Mouse (Mus musculus) heart, embryonic 13.5 days (tissue): ENCODE results near the gene Relt. TPM values are rescaled to one million over a fixed set of nuclear protein-coding genes. Genes with fewer than 3 reads are reported as not detected.
A peak's percentile ranks its signal among the peaks of the same experiment; 100 is the strongest.

Experiments
- ATAC-seq: fragments of 200-750 bp; cut with Nextera tagmentation; 2 replicates; pipeline ENCODE4 v1.8.0; 2017; ENCODE audit warnings: moderate TSS enrichment; ENCODE audit not compliant: insufficient number of reproducible peaks, low FRiP score, low TSS enrichment; ENCODE audit errors: extremely low read depth
- H3K27ac ChIP-seq: fragments of 300-500 bp; sonication (generic); replicated peaks from 2 replicates; pipeline ENCODE4 v1.5.1; 2015; ENCODE audit warnings: moderate library complexity, mild to moderate bottlenecking, inconsistent platforms
- H3K27me3 ChIP-seq: fragments of 300-500 bp; sonication (generic); replicated peaks from 2 replicates; pipeline ENCODE4 v1.6.1; 2015; ENCODE audit warnings: mild to moderate bottlenecking, inconsistent platforms
- H3K36me3 ChIP-seq: fragments of 300-500 bp; sonication (generic); 2 replicates; pipeline ENCODE4 v1.6.1; 2015; ENCODE audit warnings: mild to moderate bottlenecking, inconsistent platforms
- H3K4me1 ChIP-seq: fragments of 300-500 bp; sonication (generic); 2 replicates; pipeline ENCODE4 v1.6.1; 2015; ENCODE audit warnings: inconsistent platforms
- H3K4me2 ChIP-seq: fragments of 300-500 bp; sonication (generic); 2 replicates; pipeline ENCODE4 v1.6.1; 2015; ENCODE audit warnings: inconsistent platforms, mild to moderate bottlenecking, moderate library complexity
- H3K4me3 ChIP-seq: fragments of 300-500 bp; sonication (generic); 2 replicates; pipeline ENCODE4 v1.5.1; 2015; ENCODE audit warnings: moderate library complexity, mild to moderate bottlenecking, inconsistent platforms
- H3K9ac ChIP-seq: fragments of 300-500 bp; sonication (generic); 2 replicates; pipeline ENCODE4 v1.6.1; 2015; ENCODE audit warnings: inconsistent platforms, mild to moderate bottlenecking, moderate library complexity
- H3K9me3 ChIP-seq: fragments of 300-500 bp; sonication (generic); 2 replicates; pipeline ENCODE4 v1.6.1; 2016; ENCODE audit warnings: inconsistent platforms
- WGBS: fragments of 180-500 bp; shearing (Covaris S2); methylation state at CpG from one replicate; pipeline ENCODE4 v1.1.7; 2015; ENCODE audit warnings: mixed read lengths; 5-methylcytosine and 5-hydroxymethylcytosine counted together
- polyA plus RNA-seq: library from polyadenylated mRNA; unstranded; fragments of >200 nt; fragmentation: Nextera tagmentation; extraction: Ambion mirVana; gene quantifications from 2 replicates; pipeline ENCODE4 v1.2.1, GENCODE M21; 2015

Relt gene
- polyA plus RNA-seq, 1 experiment from 2014 or later: 2.9 TPM

DNA sequence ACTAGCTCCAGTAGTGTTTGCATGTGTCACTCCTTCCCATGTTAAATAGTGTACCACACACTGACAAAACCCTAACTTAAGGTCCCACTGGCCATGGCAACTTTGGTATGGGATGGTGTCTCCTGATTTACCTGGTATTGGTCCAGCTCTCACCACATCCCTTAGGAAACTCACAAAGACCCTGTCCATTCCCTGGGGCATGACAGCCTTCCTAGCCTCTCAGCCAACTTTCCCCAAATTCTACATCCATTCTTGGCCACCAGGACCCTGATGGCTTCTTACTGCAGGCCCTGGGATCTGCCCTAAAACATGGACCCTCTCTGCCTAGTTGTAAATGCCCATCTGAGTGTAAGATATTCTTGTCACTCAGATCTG, 18.2 kb downstream of the Relt start:
- Histone ChIP-seq H3K9ac (0 out of 2 replicates have a peak overlapping the region, but pooled peaks have one; percentile 0), H3K27me3 (no peaks in the 10 kb centered on the region), H3K4me2 (no peak overlapping the region), H3K27ac (peak overlapping the region; percentile 22), H3K9me3 (no peaks in the 10 kb centered on the region), H3K4me1 (peaks cover 34% of the 10 kb centered on the region), H3K36me3 (peaks cover 18% of the 10 kb centered on the region), H3K4me3 (no peak overlapping the region)
- no peak for ATAC-seq

DNA sequence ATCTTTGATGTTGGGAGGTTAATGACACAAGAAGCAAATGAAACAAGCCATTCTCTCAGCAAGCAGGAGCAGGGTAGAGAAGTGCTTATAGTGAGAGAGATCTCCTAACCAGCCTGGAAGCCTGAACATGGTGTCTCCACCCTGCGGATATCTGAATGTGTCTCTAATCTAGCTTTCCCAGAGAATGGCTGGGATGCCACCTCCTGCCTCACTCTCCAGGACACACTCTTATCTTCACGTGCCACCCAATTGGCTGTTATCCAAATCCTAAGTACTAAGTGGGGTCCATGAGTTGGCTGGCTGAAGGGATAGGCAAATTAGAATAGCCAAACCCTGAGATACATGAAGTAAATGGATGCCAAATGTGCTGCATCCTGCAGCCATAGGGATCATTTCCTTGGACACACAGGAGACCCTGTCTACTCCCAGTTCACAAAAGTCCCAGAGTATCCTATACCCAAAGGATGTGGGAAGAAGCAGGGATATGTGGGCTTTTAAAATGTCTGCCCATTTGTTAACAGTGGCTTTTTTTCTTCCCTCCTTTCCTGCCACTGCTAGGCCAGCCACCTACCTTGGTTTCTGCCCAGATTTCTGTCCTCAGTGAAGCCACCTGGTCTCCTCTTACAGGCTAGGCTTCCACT, 18.7 kb downstream of the Relt start:
- H3K9ac ChIP-seq: no peak overlapping the region
- WGBS: 22% methylated on average over 2 of the region's 2 CpGs
- 0 out of 2 replicates have a peak overlapping the region, but pooled peaks have one; percentile 7 for H3K4me2 ChIP-seq
- no peak overlapping the region for H3K4me3 ChIP-seq
- peaks cover 39% of the 10 kb centered on the region for H3K4me1 ChIP-seq
- no peaks in the 10 kb centered on the region for H3K27me3 ChIP-seq
- peaks cover 14% of the 10 kb centered on the region for H3K36me3 ChIP-seq
- ATAC-seq: no peak
- H3K9me3 ChIP-seq: no peaks in the 10 kb centered on the region
- H3K27ac ChIP-seq: peak overlapping the region; percentile 22

DNA sequence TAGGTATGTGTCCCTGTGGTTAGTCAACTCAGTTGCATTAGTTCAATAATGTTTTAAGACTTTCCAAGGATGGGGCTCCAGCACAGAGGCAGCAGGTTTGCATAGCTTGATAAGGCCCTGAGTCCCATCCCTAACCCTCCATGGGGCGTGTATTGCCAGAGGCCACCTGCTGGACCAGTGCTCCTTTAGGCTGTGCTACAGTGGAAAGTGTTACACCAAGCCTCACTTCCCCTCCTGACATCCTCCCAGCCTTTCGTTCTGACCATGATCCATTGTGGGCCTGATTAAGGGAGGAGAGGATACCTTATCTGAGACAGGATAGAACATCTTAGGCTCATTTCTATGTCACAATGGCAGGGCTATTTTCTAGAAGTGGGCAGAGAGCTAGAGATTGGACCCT, 19.4 kb downstream of the Relt start:
- Histone ChIP-seq H3K27me3 (no peaks in the 10 kb centered on the region), H3K27ac (peak overlapping the region; percentile 22; the same call in 1 of the 2 replicates), H3K4me1 (peaks cover 45% of the 10 kb centered on the region), H3K4me3 (no peak overlapping the region), H3K36me3 (peaks cover 13% of the 10 kb centered on the region), H3K4me2 (0 out of 2 replicates have a peak overlapping the region, but pooled peaks have one; percentile 7), H3K9ac (no peak overlapping the region), H3K9me3 (no peaks in the 10 kb centered on the region)
- ATAC-seq: no peak
- 69% methylated on average over 2 of the region's 2 CpGs for WGBS

DNA sequence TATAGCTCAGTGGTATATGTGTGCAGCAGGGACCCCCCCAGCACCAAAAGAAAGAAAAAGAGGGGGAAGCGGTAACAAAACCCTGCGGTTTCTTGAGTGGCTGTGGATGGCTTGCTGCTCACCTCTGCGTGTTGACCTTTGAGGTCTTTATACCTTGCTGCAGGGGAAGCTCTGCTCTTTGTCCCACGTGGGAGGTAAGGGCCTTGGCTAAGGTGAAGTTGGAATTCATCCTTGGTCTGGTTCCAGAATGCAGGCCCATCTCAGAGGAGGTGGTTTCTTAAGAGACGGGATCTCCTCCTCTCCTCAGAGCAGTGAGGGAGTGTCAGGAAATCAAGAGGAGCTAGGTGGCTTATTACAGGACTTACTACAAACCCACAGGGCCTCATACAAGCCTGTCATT, 21.1 kb downstream of the Relt start:
- no peak for ATAC-seq
- WGBS: 86% methylated on average over 5 of the region's 5 CpGs
- H3K36me3 ChIP-seq: peaks cover 24% of the 10 kb centered on the region

DNA sequence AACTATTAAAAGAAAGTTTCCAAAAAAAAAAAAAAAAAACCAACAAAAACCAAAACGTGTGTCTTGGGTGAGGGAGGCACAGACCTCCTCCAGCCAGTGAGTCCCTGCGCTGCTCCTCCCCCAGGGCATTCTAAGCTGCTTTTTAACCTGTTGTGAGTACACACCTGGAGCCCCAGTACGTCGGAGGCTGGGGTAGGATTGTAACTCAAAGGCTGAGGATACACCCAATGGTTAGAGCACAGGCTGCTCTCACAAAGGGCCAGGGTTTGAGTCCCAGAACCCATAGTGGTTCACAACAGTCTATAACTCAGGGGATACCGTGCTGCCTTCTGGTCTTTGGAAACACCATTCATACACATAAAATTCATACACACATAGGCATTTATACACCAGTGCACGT, 21.6 kb downstream of the Relt start:
- ATAC-seq: no peak
- H3K4me3 ChIP-seq: no peak overlapping the region
- H3K9ac ChIP-seq: no peak overlapping the region
- 86% methylated on average over 6 of the region's 6 CpGs for WGBS
- no peaks in the 10 kb centered on the region for H3K27me3 ChIP-seq
- H3K27ac ChIP-seq: no peak overlapping the region
- H3K36me3 ChIP-seq: peaks cover 30% of the 10 kb centered on the region
- H3K4me2 ChIP-seq: no peak overlapping the region
- no peaks in the 10 kb centered on the region for H3K9me3 ChIP-seq
- peaks cover 53% of the 10 kb centered on the region for H3K4me1 ChIP-seq

More for the DNA sequence above, 21.1 kb downstream of the Relt start:
- H3K9ac ChIP-seq: no peak overlapping the region
- no peak overlapping the region for H3K4me3 ChIP-seq
- no peak overlapping the region for H3K27ac ChIP-seq
- H3K27me3 ChIP-seq: no peaks in the 10 kb centered on the region
- no peak overlapping the region for H3K4me2 ChIP-seq
- no peaks in the 10 kb centered on the region for H3K9me3 ChIP-seq
- H3K4me1 ChIP-seq: peaks cover 53% of the 10 kb centered on the region

DNA sequence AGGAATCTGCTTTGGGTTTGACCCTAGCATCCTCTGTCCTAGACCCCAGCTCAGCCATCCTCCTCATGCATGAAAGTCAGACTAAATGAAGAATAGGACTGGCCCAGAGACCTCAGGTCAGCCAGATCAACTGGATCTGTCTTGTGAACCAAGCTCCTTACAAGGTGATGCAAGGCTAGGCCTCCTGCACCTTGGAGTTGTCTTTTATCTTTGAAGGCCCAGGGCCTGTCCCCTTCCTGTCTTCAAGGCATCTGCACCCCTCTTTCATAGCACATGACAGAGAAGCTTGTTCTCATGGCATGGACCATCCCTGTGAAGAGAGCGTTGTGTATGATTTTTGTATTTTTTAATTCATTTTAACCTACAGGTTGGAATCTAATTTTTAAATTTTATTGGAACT, 22.3 kb downstream of the Relt start:
- peaks cover 37% of the 10 kb centered on the region for H3K36me3 ChIP-seq
- H3K4me1 ChIP-seq: peaks cover 51% of the 10 kb centered on the region
- H3K9ac ChIP-seq: no peak overlapping the region
- no peak overlapping the region for H3K4me3 ChIP-seq
- no peaks in the 10 kb centered on the region for H3K27me3 ChIP-seq
- 95% methylated on average over 1 of the region's 1 CpGs for WGBS
- H3K4me2 ChIP-seq: no peak overlapping the region
- no peak for ATAC-seq
- H3K27ac ChIP-seq: no peak overlapping the region
- H3K9me3 ChIP-seq: no peaks in the 10 kb centered on the region

DNA sequence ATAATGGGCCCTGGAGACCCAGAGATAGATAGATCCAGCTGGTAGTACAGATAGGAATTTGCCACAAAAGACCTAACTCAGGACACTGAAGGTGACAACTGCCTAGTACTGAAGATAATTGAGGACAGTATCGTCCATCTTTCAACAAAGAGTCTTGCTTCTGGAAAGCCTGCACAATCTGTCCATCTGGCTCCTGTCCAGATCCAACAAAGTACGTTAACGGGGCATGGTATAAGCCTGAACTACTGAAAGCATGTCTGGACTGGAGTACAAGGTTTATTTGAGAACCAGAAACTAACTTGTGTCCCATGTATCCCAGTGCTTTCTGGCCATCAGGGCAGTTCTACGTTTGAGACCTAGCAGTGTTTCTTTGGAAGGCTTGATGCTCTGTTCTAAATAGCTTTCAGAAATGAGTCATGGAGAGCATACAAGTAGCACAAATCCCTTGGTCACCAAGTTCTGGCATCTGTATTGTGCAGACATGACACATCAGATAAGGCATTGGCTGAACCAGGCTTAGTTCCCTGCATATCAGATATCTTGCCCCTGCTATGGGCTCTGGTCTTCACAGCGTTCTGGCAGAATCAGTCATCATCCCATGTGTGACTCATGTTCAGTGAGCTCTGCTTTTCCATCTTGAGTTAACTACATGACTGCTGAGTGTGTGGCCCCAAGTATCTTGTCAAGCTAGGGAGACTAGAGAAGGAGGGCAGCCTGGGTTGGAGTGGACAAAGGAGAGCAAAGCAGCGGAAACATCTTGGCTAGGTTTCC, 23.4 kb downstream of the Relt start:
- Histone ChIP-seq H3K4me1 (peaks cover 40% of the 10 kb centered on the region), H3K4me2 (no peak overlapping the region), H3K9ac (no peak overlapping the region), H3K4me3 (no peak overlapping the region), H3K36me3 (peaks cover 48% of the 10 kb centered on the region), H3K27ac (peak overlapping the region; percentile 53), H3K27me3 (no peaks in the 10 kb centered on the region), H3K9me3 (no peaks in the 10 kb centered on the region)
- 50% methylated on average over 6 of the region's 6 CpGs for WGBS
- ATAC-seq: no peak

DNA sequence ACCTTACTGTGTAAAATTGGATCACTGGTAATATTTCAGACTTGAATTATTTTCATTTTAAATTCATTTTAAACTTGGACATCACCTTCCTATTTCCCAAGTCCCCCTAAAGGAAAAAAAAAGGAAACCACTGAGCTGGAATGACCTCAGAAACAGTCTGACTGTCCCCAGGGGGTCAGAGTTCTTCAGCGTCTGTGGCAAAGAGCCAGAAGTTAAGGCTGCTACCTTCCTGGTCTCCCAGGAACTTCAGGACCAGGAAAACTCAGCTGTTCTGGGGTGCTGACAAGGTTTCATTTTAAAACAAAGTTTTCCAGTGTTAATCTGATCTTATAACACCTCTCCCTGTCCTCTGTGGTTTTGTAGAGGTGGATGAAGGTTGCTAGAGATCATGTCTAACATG, 25.5 kb downstream of the Relt start:
- no peaks in the 10 kb centered on the region for H3K27me3 ChIP-seq
- no peak for ATAC-seq
- 66% methylated on average over 1 of the region's 1 CpGs for WGBS

DNA sequence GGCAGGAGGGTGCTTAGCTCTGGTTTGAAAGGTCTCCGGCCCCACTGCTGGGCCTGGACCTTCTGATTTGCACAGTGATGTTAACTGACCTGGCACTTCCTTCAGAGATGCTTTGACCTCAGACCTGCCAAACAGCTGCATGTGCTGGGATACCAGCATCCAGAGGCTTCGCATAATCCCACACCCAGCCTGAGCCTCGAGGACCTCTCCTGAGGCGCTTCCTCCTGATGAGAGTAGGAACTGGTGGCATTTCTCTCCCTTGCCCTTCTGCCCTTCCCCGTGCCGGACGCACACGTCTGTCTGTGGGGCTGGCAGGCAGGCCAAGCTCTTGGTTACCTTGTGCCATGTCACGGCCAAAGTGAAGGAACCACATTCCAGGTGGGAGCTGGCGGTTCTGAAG, 26.6 kb downstream of the Relt start:
- ATAC-seq: no peak
- no peak overlapping the region for H3K4me3 ChIP-seq
- no peak overlapping the region for H3K27ac ChIP-seq
- peaks cover 67% of the 10 kb centered on the region for H3K36me3 ChIP-seq
- WGBS: 92% methylated on average over 10 of the region's 10 CpGs
- no peaks in the 10 kb centered on the region for H3K9me3 ChIP-seq
- no peak overlapping the region for H3K4me2 ChIP-seq
- no peak overlapping the region for H3K9ac ChIP-seq
- no peaks in the 10 kb centered on the region for H3K27me3 ChIP-seq
- peaks cover 25% of the 10 kb centered on the region for H3K4me1 ChIP-seq

More for the DNA sequence above, 25.5 kb downstream of the Relt start:
- H3K36me3 ChIP-seq: peaks cover 67% of the 10 kb centered on the region
- H3K9ac ChIP-seq: no peak overlapping the region
- H3K4me1 ChIP-seq: peaks cover 25% of the 10 kb centered on the region
- no peak overlapping the region for H3K4me3 ChIP-seq
- no peaks in the 10 kb centered on the region for H3K9me3 ChIP-seq
- no peak overlapping the region for H3K4me2 ChIP-seq
- no peak overlapping the region for H3K27ac ChIP-seq

DNA sequence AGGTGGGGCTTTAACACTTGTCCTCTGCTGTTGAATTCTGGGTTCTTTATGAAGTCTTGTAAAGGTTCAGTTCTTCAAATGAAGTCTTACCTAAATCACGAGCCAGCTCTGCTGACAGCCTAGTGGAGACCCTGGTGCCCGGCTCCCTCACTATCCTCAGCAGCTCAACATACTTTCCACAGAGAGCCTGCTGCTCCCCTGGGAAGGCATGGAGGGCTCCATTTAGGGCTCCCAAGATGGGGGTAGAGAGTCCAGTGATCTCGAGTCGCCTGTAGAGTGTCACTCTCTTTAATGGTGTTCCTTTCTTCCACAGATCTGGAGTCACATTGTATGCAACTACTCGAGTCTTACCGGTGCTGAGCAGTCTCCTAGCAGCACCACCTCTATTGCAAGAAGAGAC, 27.5 kb downstream of the Relt start:
- WGBS: 86% methylated on average over 6 of the region's 6 CpGs
- ATAC-seq: no peak
- Histone ChIP-seq H3K4me3 (no peak overlapping the region), H3K4me1 (peaks cover 25% of the 10 kb centered on the region), H3K36me3 (peaks cover 75% of the 10 kb centered on the region), H3K9ac (no peak overlapping the region), H3K27ac (no peak overlapping the region), H3K27me3 (no peaks in the 10 kb centered on the region), H3K9me3 (no peaks in the 10 kb centered on the region), H3K4me2 (no peak overlapping the region)

DNA sequence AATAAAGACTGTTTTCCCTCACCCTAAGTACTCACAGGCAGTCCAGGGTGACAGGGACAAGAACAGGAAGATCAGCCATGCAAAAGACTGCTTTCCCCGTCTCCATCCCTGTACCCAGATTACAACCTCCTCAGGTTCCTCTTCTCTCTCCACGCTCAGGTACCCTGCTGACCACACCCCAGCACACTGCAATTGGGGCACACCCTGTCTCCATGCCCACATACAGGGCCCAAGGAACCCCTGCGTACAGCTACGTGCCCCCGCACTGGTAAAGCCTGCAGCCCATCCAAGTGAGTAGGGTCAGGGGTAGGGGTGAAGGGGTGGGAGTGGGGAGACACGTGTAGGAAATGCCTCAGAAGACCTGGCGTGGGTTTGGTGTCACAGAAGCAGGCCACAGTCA, 28.1 kb downstream of the Relt start:
- H3K4me1 ChIP-seq: peaks cover 21% of the 10 kb centered on the region
- no peak overlapping the region for H3K27ac ChIP-seq
- WGBS: 89% methylated on average over 7 of the region's 7 CpGs
- no peaks in the 10 kb centered on the region for H3K27me3 ChIP-seq
- H3K4me2 ChIP-seq: no peak overlapping the region
- no peak overlapping the region for H3K4me3 ChIP-seq
- H3K9ac ChIP-seq: no peak overlapping the region
- H3K36me3 ChIP-seq: peaks cover 75% of the 10 kb centered on the region
- no peaks in the 10 kb centered on the region for H3K9me3 ChIP-seq
- no peak for ATAC-seq

DNA sequence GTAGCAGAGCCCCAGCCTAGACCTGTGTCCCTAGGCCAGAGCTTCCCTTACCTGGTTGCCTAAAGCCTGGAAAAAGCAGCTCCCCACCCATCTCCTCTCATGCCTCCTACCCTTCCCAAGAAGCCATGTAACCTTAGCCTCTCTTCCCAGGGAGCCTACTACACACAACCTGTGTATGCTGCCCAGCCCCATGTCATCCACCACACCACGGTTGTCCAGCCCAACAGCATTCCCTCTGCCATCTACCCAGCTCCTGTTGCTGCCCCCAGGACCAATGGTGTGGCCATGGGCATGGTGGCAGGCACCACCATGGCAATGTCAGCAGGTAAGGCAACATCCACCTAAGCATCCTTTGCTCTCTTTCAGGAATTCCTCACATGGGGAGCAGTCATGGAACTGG, 29.4 kb downstream of the Relt start:
- H3K27me3 ChIP-seq: no peaks in the 10 kb centered on the region
- no peaks in the 10 kb centered on the region for H3K9me3 ChIP-seq
- H3K9ac ChIP-seq: no peak overlapping the region
- 83% methylated on average over 1 of the region's 1 CpGs for WGBS
- H3K4me2 ChIP-seq: no peak overlapping the region
- H3K4me3 ChIP-seq: no peak overlapping the region
- no peak for ATAC-seq
- H3K4me1 ChIP-seq: peaks cover 8% of the 10 kb centered on the region
- no peak overlapping the region for H3K27ac ChIP-seq
- peaks cover 75% of the 10 kb centered on the region for H3K36me3 ChIP-seq
